Mouse (Mus musculus) megakaryocyte, embryonic 14.5 days (primary cell): ENCODE data around the gene Mapk7. TPM values are rescaled to one million over a fixed set of nuclear protein-coding genes. Genes with fewer than 3 reads are reported as not detected.

Source experiments
- H3K27me3 ChIP-seq: replicated peaks from 2 replicates; pipeline ENCODE3; 2012; ENCODE audit warnings: inconsistent platforms
- H3K36me3 ChIP-seq: replicated peaks from 2 replicates; pipeline ENCODE3; 2012; ENCODE audit warnings: low read length, inconsistent platforms, mixed read lengths
- H3K4me1 ChIP-seq: 2 replicates; pipeline ENCODE4 v1.6.1; 2012; ENCODE audit warnings: inconsistent platforms
- H3K4me3 ChIP-seq: replicated peaks from 2 replicates; pipeline ENCODE3; 2012; ENCODE audit warnings: moderate library complexity, mild to moderate bottlenecking, inconsistent platforms
- H3K9me3 ChIP-seq: 2 replicates; pipeline ENCODE4 v1.6.1; 2012; ENCODE audit warnings: inconsistent platforms
- FLI1 ChIP-seq: IDR thresholded peaks from 2 replicates; pipeline ENCODE4 v1.6.1; 2012; ENCODE audit warnings: low read length, inconsistent platforms, mixed read lengths
- GATA1 ChIP-seq: IDR thresholded peaks from 3 replicates; pipeline ENCODE4 v1.6.1; 2012; ENCODE audit warnings: mixed read lengths, low read length, inconsistent platforms, borderline replicate concordance
- polyA plus RNA-seq: library from polyadenylated mRNA; stranded (reverse); fragments of >175 nt; gene quantifications from 2 replicates; pipeline ENCODE4 v1.2.3, GENCODE M21; 2012; ENCODE audit warnings: low replicate concordance; ENCODE audit not compliant: insufficient read depth

The Mapk7 gene
- polyA plus RNA-seq, 1 experiment: 21.5 TPM

GRCm38 (mm10) chr11:61439170-61439569, 55.0 kb downstream of the Mapk7 start:
- TF ChIP-seq GATA1 (no peak), FLI1 (no peak)
- Histone ChIP-seq H3K27me3 (peaks cover 70% of the 10 kb centered on the region), H3K36me3 (no peaks in the 10 kb centered on the region), H3K9me3 (peaks cover 13% of the 10 kb centered on the region), H3K4me1 (peaks cover 8% of the 10 kb centered on the region), H3K4me3 (no peak overlapping the region)

Other genes starting within 250 kb of the Mapk7 start
- gene Aldh3a2, start 226.9 kb downstream of the Mapk7 start, polyA plus RNA-seq: 4.0 TPM in 1 of 2 replicates, not detected in the other
- gene Slc47a2, start 151.5 kb downstream of the Mapk7 start, polyA plus RNA-seq: not detected in 2 replicates
- gene Slc47a1, start 116.1 kb downstream of the Mapk7 start, polyA plus RNA-seq: not detected in 2 replicates
- gene Rnf112, start 40.3 kb downstream of the Mapk7 start, polyA plus RNA-seq: not detected in 2 replicates
- gene Mfap4, start 9.0 kb downstream of the Mapk7 start, polyA plus RNA-seq: not detected in 2 replicates
- gene B9d1, start 10.7 kb upstream of the Mapk7 start, polyA plus RNA-seq: 4.7 TPM in 1 of 2 replicates, not detected in the other
- 0.31 TPM in 1 of 2 replicates, not detected in the other for gene Epn2, start 85.3 kb upstream of the Mapk7 start, polyA plus RNA-seq
- gene Grap, start 158.9 kb upstream of the Mapk7 start, polyA plus RNA-seq: 5.2 and 14.2 TPM in 2 replicates
- gene Fam83g, start 189.7 kb upstream of the Mapk7 start, polyA plus RNA-seq: 5.2 and 5.9 TPM in 2 replicates
- gene Slc5a10, start 226.4 kb upstream of the Mapk7 start, polyA plus RNA-seq: 0.12 TPM in 1 of 2 replicates, not detected in the other